Mouse (Mus musculus): ENCODE data around the gene Ccdc126. TPM values are rescaled to one million over a fixed set of nuclear protein-coding genes. Genes with fewer than 3 reads are reported as not detected.
A peak's percentile ranks its signal among the peaks of the same experiment; 100 is the strongest.
"Not testable (repeated sequence)": the region's sequence is repeated elsewhere in the genome, so short reads cannot be mapped to it uniquely, and the experiment has no call there.

Ccdc126 gene
- polyA plus RNA-seq, 1 experiment from 2014 or later: 12.5 TPM

DNA sequence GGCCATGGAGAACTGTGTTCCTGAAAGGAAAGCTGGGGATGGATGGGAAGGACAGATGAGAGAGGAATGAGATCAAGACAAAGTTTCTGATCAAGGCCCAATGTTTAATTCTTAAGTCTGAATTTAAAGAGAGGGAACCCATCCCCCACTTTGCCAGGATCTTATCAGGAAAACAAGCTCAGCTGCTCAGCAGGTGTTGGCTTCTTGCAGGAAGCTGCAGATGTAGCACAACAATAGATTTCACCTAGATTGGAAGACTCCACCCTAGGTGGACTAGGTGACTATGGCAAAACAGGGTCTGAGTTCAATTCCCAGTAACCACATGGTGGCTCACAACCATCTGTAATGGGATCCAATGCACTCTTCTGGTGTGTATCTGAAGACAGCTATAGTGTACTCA is 20.8 kb upstream of the Ccdc126 start:
- Histone ChIP-seq H3K27ac (replicated peaks; ENCODE audit: low read depth, low read length) (no peak overlapping the region), H3K4me3 (ENCODE audit: low read depth, low read length) (no peak overlapping the region), H3K9ac (ENCODE audit: low read depth, low read length) (no peak overlapping the region), H3K36me3 (ENCODE audit: control insufficient read depth, insufficient read depth, low read length) (no peaks in the 10 kb centered on the region), H3K27me3 (replicated peaks; ENCODE audit: control insufficient read depth, insufficient read depth, low read length) (no peaks in the 10 kb centered on the region), H3K9me3 (ENCODE audit: control insufficient read depth, low read length) (no peaks in the 10 kb centered on the region), H3K4me2 (ENCODE audit: low read depth, low read length) (no peak overlapping the region), H3K4me1 (ENCODE audit: control insufficient read depth, insufficient read depth, low read length) (no peaks in the 10 kb centered on the region)
- ATAC-seq (ENCODE audit: low read depth) (no peak), DNase-seq (ENCODE audit: low spot score) (no peak)

DNA sequence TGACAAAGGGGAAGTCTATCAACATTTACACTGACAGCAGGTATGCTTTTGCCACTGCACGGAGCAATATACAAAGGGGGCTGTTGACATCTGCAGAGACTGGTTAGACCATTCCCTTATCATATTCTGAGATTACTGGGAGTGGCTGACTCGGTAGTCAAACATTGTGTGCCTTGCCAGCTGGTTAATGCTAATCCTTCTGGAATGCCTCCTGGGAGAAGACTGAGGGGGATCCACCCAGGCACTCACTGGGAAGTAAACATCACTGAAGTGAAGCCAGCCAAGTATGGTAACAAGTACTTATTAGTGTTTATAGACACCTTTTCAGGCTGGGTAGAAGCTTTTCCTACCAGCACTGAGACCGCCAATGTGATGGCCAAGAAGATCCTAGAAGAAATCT is 4.3 kb upstream of the Ccdc126 start:
- not testable (repeated sequence) for H3K27ac ChIP-seq (replicated peaks; ENCODE audit: low read depth, low read length); H3K9ac ChIP-seq (ENCODE audit: low read depth, low read length); ATAC-seq (ENCODE audit: low read depth); H3K4me2 ChIP-seq (ENCODE audit: low read depth, low read length); H3K4me3 ChIP-seq (ENCODE audit: low read depth, low read length); H3K9me3 ChIP-seq (ENCODE audit: control insufficient read depth, low read length); H3K4me1 ChIP-seq (ENCODE audit: control insufficient read depth, insufficient read depth, low read length); H3K27me3 ChIP-seq (replicated peaks; ENCODE audit: control insufficient read depth, insufficient read depth, low read length); H3K36me3 ChIP-seq (ENCODE audit: control insufficient read depth, insufficient read depth, low read length)
- peak; percentile 46 for DNase-seq (ENCODE audit: low spot score)
- 40% methylated on average over 3 of the region's 3 CpGs for WGBS

DNA sequence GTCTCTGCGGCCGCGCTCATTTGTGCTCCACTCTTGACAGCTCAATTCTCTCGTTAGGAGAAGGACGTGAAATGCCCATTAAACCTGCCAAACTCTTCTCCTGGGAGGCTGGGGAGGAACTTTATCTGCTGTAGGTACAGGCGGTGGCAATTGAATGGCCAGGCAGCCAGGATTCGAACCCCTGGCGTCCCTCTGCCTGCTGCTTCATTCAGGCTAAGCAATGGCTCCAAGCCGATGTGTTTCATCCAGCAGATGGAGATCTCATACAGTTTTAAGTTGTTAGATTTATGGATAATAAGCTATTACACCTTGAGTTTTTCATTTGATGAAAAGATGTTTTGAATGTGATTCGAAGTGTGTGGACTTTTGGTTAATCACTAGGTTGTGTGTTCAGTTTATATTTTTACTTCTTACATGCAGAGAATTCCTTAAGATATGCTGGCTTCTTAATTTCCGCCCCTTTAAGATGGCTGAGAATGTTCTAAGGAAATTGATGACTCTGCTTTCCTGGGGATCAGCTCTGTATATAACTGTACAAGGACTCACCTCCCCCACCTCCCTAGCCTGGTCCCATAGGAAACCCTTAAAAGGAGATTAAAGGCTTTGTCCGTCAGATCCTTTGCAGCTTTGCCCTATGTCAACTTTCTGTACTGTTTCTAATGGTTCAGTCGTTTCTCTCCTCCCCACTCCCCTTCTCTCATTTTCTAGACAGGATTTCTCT is 681 bp downstream of the Ccdc126 start:
- peaks cover 8% of the 10 kb centered on the region; the same call in 1 of the 2 replicates for H3K4me1 ChIP-seq (ENCODE audit: control insufficient read depth, insufficient read depth, low read length)
- no peaks in the 10 kb centered on the region for H3K27me3 ChIP-seq (replicated peaks; ENCODE audit: control insufficient read depth, insufficient read depth, low read length)
- peak overlapping the region; percentile 87 for H3K9ac ChIP-seq (ENCODE audit: low read depth, low read length)
- no peaks in the 10 kb centered on the region for H3K9me3 ChIP-seq (ENCODE audit: control insufficient read depth, low read length)
- H3K27ac ChIP-seq (replicated peaks; ENCODE audit: low read depth, low read length): peak overlapping the region; percentile 71
- H3K36me3 ChIP-seq (ENCODE audit: control insufficient read depth, insufficient read depth, low read length): no peaks in the 10 kb centered on the region
- ATAC-seq (ENCODE audit: low read depth): no peak
- DNase-seq (ENCODE audit: low spot score): peak; percentile 56
- 9% methylated on average over 13 of the region's 13 CpGs for WGBS
- H3K4me3 ChIP-seq (ENCODE audit: low read depth, low read length): peak overlapping the region; percentile 81
- peak overlapping the region; percentile 67 for H3K4me2 ChIP-seq (ENCODE audit: low read depth, low read length)

DNA sequence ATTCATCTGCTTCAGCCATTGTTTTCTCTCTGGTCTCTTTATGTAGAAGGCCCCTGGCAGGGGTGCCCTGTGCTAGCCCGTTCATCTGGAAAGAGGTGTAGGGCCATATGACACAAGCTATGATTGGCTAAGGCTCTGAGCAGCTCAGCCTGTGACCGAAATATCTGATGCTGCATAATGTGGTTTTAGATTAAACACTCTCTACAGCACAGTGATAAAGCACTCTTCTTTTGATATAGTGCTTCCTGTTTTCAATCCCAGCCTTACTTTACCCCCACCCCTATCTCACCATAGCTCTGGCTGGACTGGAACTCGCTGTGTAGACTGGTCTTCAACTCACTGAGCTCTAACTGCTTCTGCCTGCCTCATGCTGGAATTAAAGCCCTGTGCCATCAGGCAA is 2.3 kb downstream of the Ccdc126 start:
- H3K9ac ChIP-seq (ENCODE audit: low read depth, low read length): no peak overlapping the region
- no peaks in the 10 kb centered on the region for H3K9me3 ChIP-seq (ENCODE audit: control insufficient read depth, low read length)
- WGBS: 88% methylated on average over 3 of the region's 3 CpGs
- H3K27ac ChIP-seq (replicated peaks; ENCODE audit: low read depth, low read length): no peak overlapping the region
- no peak overlapping the region for H3K4me3 ChIP-seq (ENCODE audit: low read depth, low read length)
- peaks cover 8% of the 10 kb centered on the region; the same call in 1 of the 2 replicates for H3K4me1 ChIP-seq (ENCODE audit: control insufficient read depth, insufficient read depth, low read length)
- DNase-seq (ENCODE audit: low spot score) (no peak), ATAC-seq (ENCODE audit: low read depth) (no peak)
- H3K4me2 ChIP-seq (ENCODE audit: low read depth, low read length): no peak overlapping the region
- no peaks in the 10 kb centered on the region for H3K36me3 ChIP-seq (ENCODE audit: control insufficient read depth, insufficient read depth, low read length)
- no peaks in the 10 kb centered on the region for H3K27me3 ChIP-seq (replicated peaks; ENCODE audit: control insufficient read depth, insufficient read depth, low read length)

DNA sequence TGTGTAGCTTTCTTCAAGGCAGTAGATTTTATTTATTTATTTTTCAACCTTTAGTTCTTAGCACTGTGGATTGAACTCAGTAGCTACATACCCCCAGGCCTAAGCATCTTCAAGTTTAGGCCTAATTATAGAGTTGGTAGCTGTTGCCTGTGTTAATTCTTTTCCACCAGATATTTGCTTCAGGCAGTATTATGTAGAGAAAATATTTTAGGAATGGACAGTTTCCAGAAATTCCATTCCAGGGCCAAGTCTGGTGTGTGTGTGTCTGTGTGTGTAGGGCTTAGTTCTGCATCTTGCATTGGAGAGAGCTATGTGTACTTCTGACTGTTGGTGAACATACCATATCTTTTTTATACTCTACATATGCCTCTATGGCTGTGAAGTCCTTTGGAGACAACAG is 3.0 kb downstream of the Ccdc126 start:
- Histone ChIP-seq H3K4me1 (ENCODE audit: control insufficient read depth, insufficient read depth, low read length) (peaks cover 8% of the 10 kb centered on the region; the same call in 1 of the 2 replicates), H3K9me3 (ENCODE audit: control insufficient read depth, low read length) (no peaks in the 10 kb centered on the region), H3K9ac (ENCODE audit: low read depth, low read length) (no peak overlapping the region), H3K27me3 (replicated peaks; ENCODE audit: control insufficient read depth, insufficient read depth, low read length) (no peaks in the 10 kb centered on the region), H3K4me3 (ENCODE audit: low read depth, low read length) (no peak overlapping the region), H3K36me3 (ENCODE audit: control insufficient read depth, insufficient read depth, low read length) (no peaks in the 10 kb centered on the region), H3K4me2 (ENCODE audit: low read depth, low read length) (no peak overlapping the region), H3K27ac (replicated peaks; ENCODE audit: low read depth, low read length) (0 out of 2 replicates have a peak overlapping the region, but pooled peaks have one; percentile 28)
- ATAC-seq (ENCODE audit: low read depth): no peak
- DNase-seq (ENCODE audit: low spot score): peak; percentile 20

DNA sequence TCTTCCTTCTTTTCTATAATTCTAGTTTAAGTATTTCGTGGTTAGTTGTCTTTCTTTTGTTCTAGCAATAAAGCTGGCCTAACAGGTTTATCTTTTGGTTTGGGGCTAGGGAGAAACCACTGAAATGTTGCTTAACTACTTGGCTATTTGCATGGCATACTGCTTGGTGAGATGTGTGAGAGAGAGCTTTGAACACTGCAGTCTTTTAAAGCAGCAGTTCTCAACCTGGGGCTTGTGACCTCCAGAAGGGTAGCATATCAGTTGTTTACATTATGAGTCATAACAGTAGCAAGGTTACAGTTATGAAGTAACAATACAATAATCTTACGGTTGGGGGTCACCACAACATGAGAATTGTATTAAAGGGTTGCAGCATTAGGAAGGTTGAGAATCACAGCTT is 3.9 kb downstream of the Ccdc126 start:
- Histone ChIP-seq H3K4me1 (ENCODE audit: control insufficient read depth, insufficient read depth, low read length) (peaks cover 8% of the 10 kb centered on the region; the same call in 1 of the 2 replicates), H3K4me3 (ENCODE audit: low read depth, low read length) (no peak overlapping the region), H3K27ac (replicated peaks; ENCODE audit: low read depth, low read length) (no peak overlapping the region), H3K36me3 (ENCODE audit: control insufficient read depth, insufficient read depth, low read length) (no peaks in the 10 kb centered on the region), H3K4me2 (ENCODE audit: low read depth, low read length) (no peak overlapping the region), H3K9me3 (ENCODE audit: control insufficient read depth, low read length) (no peaks in the 10 kb centered on the region), H3K9ac (ENCODE audit: low read depth, low read length) (no peak overlapping the region), H3K27me3 (replicated peaks; ENCODE audit: control insufficient read depth, insufficient read depth, low read length) (no peaks in the 10 kb centered on the region)
- DNase-seq (ENCODE audit: low spot score) (peak; percentile 19), ATAC-seq (ENCODE audit: low read depth) (no peak)
- 58% methylated on average over 2 of the region's 2 CpGs for WGBS

DNA sequence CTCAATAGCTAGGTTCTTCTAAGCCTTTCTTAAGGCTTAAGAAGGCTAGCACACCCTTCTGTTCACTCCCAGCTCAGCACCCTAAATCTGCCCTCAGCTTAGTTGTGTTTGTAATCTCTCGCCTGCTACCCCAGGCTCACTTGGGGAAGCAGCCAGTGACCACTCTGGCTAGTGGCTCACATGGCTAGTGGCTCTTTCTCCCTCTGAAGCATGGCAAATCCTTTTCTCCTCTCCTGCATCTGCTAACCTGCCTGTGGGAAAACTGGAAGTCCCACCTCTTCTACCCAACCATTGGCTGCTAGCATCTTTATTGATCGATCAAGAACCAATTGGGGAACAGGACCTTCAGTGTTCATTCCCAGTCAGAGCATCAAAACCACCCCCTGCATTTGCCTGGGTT is 5.5 kb downstream of the Ccdc126 start:
- WGBS: 72% methylated on average over 2 of the region's 2 CpGs
- H3K4me2 ChIP-seq (ENCODE audit: low read depth, low read length): no peak overlapping the region
- no peak overlapping the region for H3K27ac ChIP-seq (replicated peaks; ENCODE audit: low read depth, low read length)
- H3K36me3 ChIP-seq (ENCODE audit: control insufficient read depth, insufficient read depth, low read length): no peaks in the 10 kb centered on the region
- H3K4me3 ChIP-seq (ENCODE audit: low read depth, low read length): no peak overlapping the region
- no peaks in the 10 kb centered on the region for H3K27me3 ChIP-seq (replicated peaks; ENCODE audit: control insufficient read depth, insufficient read depth, low read length)
- no peak for DNase-seq (ENCODE audit: low spot score)
- no peak for ATAC-seq (ENCODE audit: low read depth)
- no peaks in the 10 kb centered on the region for H3K9me3 ChIP-seq (ENCODE audit: control insufficient read depth, low read length)
- peaks cover 8% of the 10 kb centered on the region; the same call in 1 of the 2 replicates for H3K4me1 ChIP-seq (ENCODE audit: control insufficient read depth, insufficient read depth, low read length)
- no peak overlapping the region for H3K9ac ChIP-seq (ENCODE audit: low read depth, low read length)

DNA sequence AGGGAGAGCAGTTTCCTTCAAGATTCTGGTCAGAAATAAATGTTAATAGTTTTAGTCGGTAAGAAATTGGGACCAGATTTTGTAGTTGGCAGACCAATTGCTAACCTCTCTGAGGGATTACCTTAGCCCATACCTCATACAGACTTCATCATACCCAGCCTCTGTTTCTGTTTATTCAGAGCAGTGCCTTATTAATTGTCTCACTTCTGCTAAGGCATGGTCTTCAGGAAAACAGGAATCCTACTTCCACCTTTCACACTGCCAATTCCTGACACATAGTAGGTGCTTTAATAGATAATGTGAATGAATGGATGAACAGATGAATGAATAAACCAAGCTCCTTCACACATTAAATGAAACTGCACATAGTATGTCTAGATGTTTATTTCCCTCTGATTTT is 6.2 kb downstream of the Ccdc126 start:
- ATAC-seq (ENCODE audit: low read depth) (no peak), DNase-seq (ENCODE audit: low spot score) (no peak)
- Histone ChIP-seq H3K27me3 (replicated peaks; ENCODE audit: control insufficient read depth, insufficient read depth, low read length) (no peaks in the 10 kb centered on the region), H3K27ac (replicated peaks; ENCODE audit: low read depth, low read length) (no peak overlapping the region), H3K9ac (ENCODE audit: low read depth, low read length) (no peak overlapping the region), H3K4me1 (ENCODE audit: control insufficient read depth, insufficient read depth, low read length) (peaks cover 8% of the 10 kb centered on the region; the same call in 1 of the 2 replicates), H3K9me3 (ENCODE audit: control insufficient read depth, low read length) (no peaks in the 10 kb centered on the region), H3K4me3 (ENCODE audit: low read depth, low read length) (no peak overlapping the region), H3K36me3 (ENCODE audit: control insufficient read depth, insufficient read depth, low read length) (no peaks in the 10 kb centered on the region), H3K4me2 (ENCODE audit: low read depth, low read length) (no peak overlapping the region)
- WGBS: 46% methylated on average over 1 of the region's 1 CpGs

DNA sequence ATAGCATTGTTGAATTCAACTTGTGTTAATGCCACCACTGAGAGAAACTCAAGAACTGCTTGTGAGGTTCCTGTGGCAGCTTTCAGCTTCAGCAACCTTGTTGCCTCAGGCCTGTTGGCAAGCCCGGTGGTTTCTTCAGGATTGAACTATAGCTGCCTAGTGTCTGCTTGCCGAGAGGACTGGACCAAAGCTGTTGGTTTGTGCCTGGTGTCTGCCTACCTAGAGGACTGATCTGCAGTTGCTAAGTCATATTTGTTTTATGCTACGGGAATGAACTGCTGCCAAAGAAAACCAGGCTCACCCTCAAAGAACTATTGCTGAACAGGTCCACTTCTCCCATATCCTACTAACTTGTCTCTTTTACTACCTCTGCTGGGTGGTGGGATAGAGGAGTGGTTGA is 7.8 kb downstream of the Ccdc126 start:
- H3K4me1 ChIP-seq (ENCODE audit: control insufficient read depth, insufficient read depth, low read length): peaks cover 8% of the 10 kb centered on the region; the same call in 1 of the 2 replicates
- no peak for ATAC-seq (ENCODE audit: low read depth)
- 82% methylated on average over 3 of the region's 3 CpGs for WGBS
- no peak overlapping the region for H3K4me3 ChIP-seq (ENCODE audit: low read depth, low read length)
- no peaks in the 10 kb centered on the region for H3K9me3 ChIP-seq (ENCODE audit: control insufficient read depth, low read length)
- no peaks in the 10 kb centered on the region for H3K27me3 ChIP-seq (replicated peaks; ENCODE audit: control insufficient read depth, insufficient read depth, low read length)
- DNase-seq (ENCODE audit: low spot score): no peak
- no peak overlapping the region for H3K27ac ChIP-seq (replicated peaks; ENCODE audit: low read depth, low read length)
- no peak overlapping the region for H3K9ac ChIP-seq (ENCODE audit: low read depth, low read length)
- H3K4me2 ChIP-seq (ENCODE audit: low read depth, low read length): no peak overlapping the region
- no peaks in the 10 kb centered on the region for H3K36me3 ChIP-seq (ENCODE audit: control insufficient read depth, insufficient read depth, low read length)
